23 mouse cellular contexts compared by ENCODE assay signal in the genomic region with DNA sequence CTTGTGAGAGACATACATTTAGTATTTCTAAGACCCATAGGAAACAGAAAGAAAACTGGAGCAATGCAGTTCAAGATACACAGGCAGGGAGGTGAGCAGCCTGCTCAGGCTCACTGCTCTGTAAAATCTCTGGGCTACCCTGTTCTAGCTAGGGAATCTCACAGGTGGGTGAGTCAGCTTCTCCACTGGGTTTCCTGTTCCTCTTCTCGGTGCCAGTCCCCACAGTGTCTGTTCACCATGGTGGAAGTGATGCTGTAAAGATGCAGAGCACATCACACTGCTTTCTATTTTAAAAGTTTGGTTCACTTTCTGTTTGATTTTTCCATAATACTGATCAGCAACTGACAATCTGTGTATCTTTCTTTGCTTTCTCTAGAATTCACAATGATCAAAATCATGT. TPM values are rescaled to one million over a fixed set of nuclear protein-coding genes. Genes with fewer than 3 reads are reported as not detected.
A peak's percentile ranks its signal among the peaks of the same experiment; 100 is the strongest.
DNase-seq lines count a peak whose midpoint lies in the region; ATAC-seq lines count a peak whose summit lies in the region.
"Had no signal": no experiment of that assay in that cellular context is flagged by ENCODE, and none has a peak within 500 bp of the region (broad histone marks: within the 10 kb centered on the region; RNA-seq: fewer than 3 reads in every experiment).

No protein-coding gene starts in this region.

- no peaks in the 10 kb centered on the region for H3K9me3 ChIP-seq in forebrain, embryonic 15.5 days
- H3K9me3 ChIP-seq: embryonic facial prominence, embryonic 10.5 days; forebrain, embryonic 13.5 days; heart, embryonic 15.5 days; hindbrain, embryonic 10.5 days had no signal

- H3K36me3 ChIP-seq in forebrain, embryonic 15.5 days, result no peaks in the 10 kb centered on the region
- H3K36me3 ChIP-seq: embryonic facial prominence, embryonic 10.5 days; heart, embryonic 15.5 days; hindbrain, embryonic 10.5 days had no signal

- intact Hi-C loops in gastrocnemius, postnatal 14 days (cut with DNase I; ENCODE audit: low total_unique reads), result no loop called here

- H3K9ac ChIP-seq in forebrain, embryonic 15.5 days (replicated peaks), result no peak overlapping the region
- H3K9ac ChIP-seq: forebrain, embryonic 13.5 days; heart, embryonic 15.5 days; hindbrain, embryonic 14.5 days had no signal

- WGBS in forebrain, embryonic 15.5 days, result 83% methylated on average over 1 of the region's 1 CpGs

- no peak overlapping the region for H3K27ac ChIP-seq in forebrain, embryonic 15.5 days (replicated peaks)
- H3K27ac ChIP-seq: embryonic facial prominence, embryonic 10.5 days; forebrain, embryonic 13.5 days; gastrocnemius, adult 2 months; heart, adult 2 months; heart, embryonic 15.5 days; hindbrain, embryonic 10.5 days; hindbrain, embryonic 14.5 days had no signal

- H3K4me2 ChIP-seq in forebrain, embryonic 15.5 days (replicated peaks), result no peak overlapping the region
- H3K4me2 ChIP-seq: forebrain, embryonic 13.5 days; heart, embryonic 11.5 days; heart, embryonic 15.5 days; hindbrain, embryonic 14.5 days had no signal

- DNase-seq in 416B (ENCODE audit: low read depth), result peak; percentile 68
- DNase-seq in CD4-positive, CD25-positive, alpha-beta regulatory T cell, adult 2 months (ENCODE audit: low read depth, low spot score), result peak; percentile 7
- no peak for DNase-seq in gastrocnemius, postnatal 14 days
- no peak for DNase-seq in ovary, postnatal 36 days (ENCODE audit: low spot score)
- no peak for DNase-seq in kidney, adult 11 months
- DNase-seq: adrenal gland, adult 8-10 months; adrenal gland, postnatal 36 days; cerebellum, adult 9-10 months; cerebellum, postnatal 25 days; gastrocnemius, adult 2 months; gastrocnemius, postnatal 36 days; heart, adult 2 months; heart, postnatal 14 days had no signal

- no peaks in the 10 kb centered on the region for H3K4me1 ChIP-seq in forebrain, embryonic 15.5 days
- H3K4me1 ChIP-seq: embryonic facial prominence, embryonic 10.5 days; forebrain, embryonic 13.5 days; heart, embryonic 15.5 days had no signal

- peak; percentile 44; the same call in 1 of the 2 replicates for ATAC-seq in granulocyte monocyte progenitor cell, adult 5-6 weeks (replicated peaks; ENCODE audit: poor library complexity, severe bottlenecking)
- ATAC-seq in megakaryocyte, adult 5-6 weeks (ENCODE audit: poor library complexity, severe bottlenecking), result peak; percentile 55; the same call in 1 of the 2 replicates
- no peak for ATAC-seq in forebrain, embryonic 15.5 days (replicated peaks)
- ATAC-seq: forebrain, embryonic 13.5 days; intestine, postnatal 0 days had no signal

- no peak overlapping the region for H3K4me3 ChIP-seq in forebrain, embryonic 15.5 days
- H3K4me3 ChIP-seq: embryonic facial prominence, embryonic 10.5 days; forebrain, embryonic 13.5 days; gastrocnemius, adult 2 months; heart, adult 2 months; heart, embryonic 15.5 days; hindbrain, embryonic 10.5 days had no signal

- H3K27me3 ChIP-seq in forebrain, embryonic 15.5 days, result no peaks in the 10 kb centered on the region
- H3K27me3 ChIP-seq: forebrain, embryonic 13.5 days; heart, embryonic 15.5 days had no signal

RNA-seq across cellular contexts. Expression of gene Calca, which starts 35.2 kb away (rescaled TPM):
- total RNA-seq in granulocyte monocyte progenitor cell, adult 5-6 weeks (2014; fragmentation: Nextera tagmentation), result not detected in 2 replicates
- not detected in 2 replicates for total RNA-seq in granulocyte monocyte progenitor cell, adult 5-6 weeks (2017)
- not detected in 2 replicates for total RNA-seq in megakaryocyte, adult 5-6 weeks (2015)
- not detected in 2 replicates for total RNA-seq in megakaryocyte, adult 5-6 weeks (2017)
- not detected for total RNA-seq in gastrocnemius, postnatal 14 days (2021)
- polyA plus RNA-seq in forebrain, embryonic 15.5 days (2015; fragmentation: Nextera tagmentation; extraction: Ambion mirVana), result 0.45 and 0.76 TPM in 2 replicates
- total RNA-seq: gastrocnemius, adult 2 months; gastrocnemius, postnatal 36 days; heart, adult 2 months; heart, postnatal 14 days had no signal
- polyA plus RNA-seq: heart, adult 2 months had no signal

RNA-seq across cellular contexts. Expression of gene Calcb, which starts 47.0 kb away (rescaled TPM):
- total RNA-seq in granulocyte monocyte progenitor cell, adult 5-6 weeks (2014; fragmentation: Nextera tagmentation), result not detected in 2 replicates
- total RNA-seq in granulocyte monocyte progenitor cell, adult 5-6 weeks (2017), result not detected in 2 replicates
- total RNA-seq in megakaryocyte, adult 5-6 weeks (2015), result not detected in 2 replicates
- total RNA-seq in megakaryocyte, adult 5-6 weeks (2017), result not detected in 2 replicates
- not detected for total RNA-seq in gastrocnemius, postnatal 14 days (2021)
- not detected in 2 replicates for polyA plus RNA-seq in forebrain, embryonic 15.5 days (2015; fragmentation: Nextera tagmentation; extraction: Ambion mirVana)
- total RNA-seq: adrenal gland, postnatal 36 days; gastrocnemius, adult 2 months; gastrocnemius, postnatal 36 days had no signal
- polyA plus RNA-seq: embryonic facial prominence, embryonic 10.5 days; forebrain, embryonic 13.5 days; hindbrain, embryonic 10.5 days had no signal

Comparison
In these comparisons a context has a peak if more than half of its experiments do, and no peak if none do; other contexts are left out.
1. DNase-seq: peak in 416B (single experiment) and CD4-positive, CD25-positive, alpha-beta regulatory T cell, adult 2 months (single experiment); none in gastrocnemius, postnatal 14 days (single experiment), ovary, postnatal 36 days (single experiment) and kidney, adult 11 months (single experiment).